Comparison of ENCODE assay signal across 8 mouse cellular contexts in genomic region chr8:104050694-104051539, GRCm38 (mm10). TPM values are rescaled to one million over a fixed set of nuclear protein-coding genes. Genes with fewer than 3 reads are reported as not detected.
DNase-seq lines count a peak whose midpoint lies in the region; ATAC-seq lines count a peak whose summit lies in the region.

No protein-coding gene starts in this region.

- H3K4me3 ChIP-seq in liver, embryonic 12.5 days: no peak overlapping the region
- no peak overlapping the region for H3K4me3 ChIP-seq in limb, embryonic 13.5 days
- no peak overlapping the region for H3K4me3 ChIP-seq in stomach, embryonic 15.5 days (replicated peaks)

- H3K27ac ChIP-seq in liver, embryonic 12.5 days: no peak overlapping the region
- no peak overlapping the region for H3K27ac ChIP-seq in limb, embryonic 13.5 days
- H3K27ac ChIP-seq in stomach, embryonic 15.5 days: no peak overlapping the region

- no peaks in the 10 kb centered on the region for H3K27me3 ChIP-seq in liver, embryonic 12.5 days (replicated peaks)
- H3K27me3 ChIP-seq in limb, embryonic 13.5 days: no peaks in the 10 kb centered on the region
- H3K27me3 ChIP-seq in stomach, embryonic 15.5 days (replicated peaks): no peaks in the 10 kb centered on the region

- 24% methylated on average over 15 of the region's 15 CpGs for WGBS in liver, embryonic 12.5 days (ENCODE audit: insufficient replicate concordance)
- WGBS in limb, embryonic 13.5 days: 25% methylated on average over 15 of the region's 15 CpGs
- WGBS in stomach, embryonic 15.5 days: 28% methylated on average over 15 of the region's 15 CpGs

- ATAC-seq in liver, embryonic 12.5 days: no peak
- ATAC-seq in limb, embryonic 13.5 days (ENCODE audit: low FRiP score, low read depth): peak; percentile 29; the same call in 1 of the 2 replicates
- no peak for ATAC-seq in stomach, embryonic 15.5 days (ENCODE audit: insufficient read depth, low FRiP score, low read depth)

- no peak overlapping the region for H3K4me2 ChIP-seq in liver, embryonic 12.5 days
- peak overlapping the region; percentile 35 for H3K4me2 ChIP-seq in limb, embryonic 13.5 days (replicated peaks)
- 0 out of 2 replicates have a peak overlapping the region, but pooled peaks have one; percentile 17 for H3K4me2 ChIP-seq in stomach, embryonic 15.5 days

- H3K36me3 ChIP-seq in liver, embryonic 12.5 days: no peaks in the 10 kb centered on the region
- H3K36me3 ChIP-seq in limb, embryonic 13.5 days: no peaks in the 10 kb centered on the region
- H3K36me3 ChIP-seq in stomach, embryonic 15.5 days: no peaks in the 10 kb centered on the region

- no peak overlapping the region for H3K9ac ChIP-seq in liver, embryonic 12.5 days
- H3K9ac ChIP-seq in limb, embryonic 13.5 days: no peak overlapping the region
- no peak overlapping the region for H3K9ac ChIP-seq in stomach, embryonic 15.5 days

- no peaks in the 10 kb centered on the region for H3K9me3 ChIP-seq in liver, embryonic 12.5 days (replicated peaks)
- H3K9me3 ChIP-seq in limb, embryonic 13.5 days: no peaks in the 10 kb centered on the region; the same call in 1 of the 2 replicates
- H3K9me3 ChIP-seq in stomach, embryonic 15.5 days: no peaks in the 10 kb centered on the region

- no peaks in the 10 kb centered on the region for H3K4me1 ChIP-seq in liver, embryonic 12.5 days
- peaks cover 21% of the 10 kb centered on the region for H3K4me1 ChIP-seq in limb, embryonic 13.5 days
- no peaks in the 10 kb centered on the region for H3K4me1 ChIP-seq in stomach, embryonic 15.5 days

- DNase-seq in liver: peak; percentile 48
- DNase-seq in cerebellum, postnatal 25 days: peak; percentile 73 to 82
- DNase-seq in gastrocnemius, postnatal 10 days: peak; percentile 67
- peak; percentile 11 to 52 for DNase-seq in kidney, adult 8-10 months
- peak; percentile 75 for DNase-seq in naive thymus-derived CD4-positive, alpha-beta T cell, adult 2 months (ENCODE audit: low read depth)

RNA-seq across cellular contexts. Expression of gene Cdh5, which starts 50.5 kb away (rescaled TPM):
- polyA plus RNA-seq in liver, embryonic 12.5 days (2016; fragmentation: Nextera tagmentation; extraction: Ambion mirVana): 9.4 and 9.9 TPM in 2 replicates
- 100 to 1,000 TPM; 145 to 168 TPM for total RNA-seq in gastrocnemius, postnatal 10 days (2021)
- 25.5 and 26.4 TPM in 2 replicates for polyA plus RNA-seq in limb, embryonic 13.5 days (2015; fragmentation: Nextera tagmentation; extraction: Ambion mirVana)
- polyA plus RNA-seq in stomach, embryonic 15.5 days (2015; fragmentation: Nextera tagmentation; extraction: Ambion mirVana): 27.0 and 29.8 TPM in 2 replicates
